9 mouse cellular contexts compared by ENCODE assay signal in the genomic region with DNA sequence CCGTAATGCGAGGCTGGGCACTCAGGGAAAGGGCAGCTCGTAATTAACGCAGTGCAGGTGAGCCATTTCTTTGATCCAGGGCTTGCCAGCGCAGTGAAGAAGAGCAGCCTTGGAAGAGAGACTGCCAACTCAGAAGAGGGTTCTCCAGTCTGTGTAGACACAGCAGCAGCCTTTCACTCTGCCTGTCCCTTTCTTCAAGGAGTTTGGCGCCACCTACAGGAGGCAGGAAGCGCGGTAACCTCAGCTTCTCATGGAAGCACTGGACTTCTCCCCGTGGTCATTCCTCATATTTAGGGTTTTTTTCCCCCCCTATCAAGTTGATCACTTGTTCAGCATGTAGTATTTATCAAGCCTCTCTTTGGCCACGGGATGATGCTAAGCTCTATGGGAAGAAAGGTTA.
DNase-seq lines count a peak whose midpoint lies in the region; ATAC-seq and TF ChIP-seq lines count a peak whose summit lies in the region.
"Had no signal": no experiment of that assay in that cellular context is flagged by ENCODE, and none has a peak within 500 bp of the region (broad histone marks: within the 10 kb centered on the region; RNA-seq: fewer than 3 reads in every experiment).

No protein-coding gene starts in this region.

- no peak overlapping the region for H3K9ac ChIP-seq in liver, postnatal 0 days (replicated peaks)
- H3K9ac ChIP-seq in neural tube, embryonic 12.5 days, result no peak overlapping the region
- H3K9ac ChIP-seq: embryonic facial prominence, embryonic 12.5 days had no signal

- H3K36me3 ChIP-seq in liver, postnatal 0 days (replicated peaks; ENCODE audit: insufficient read depth, low read length), result no peaks in the 10 kb centered on the region
- no peaks in the 10 kb centered on the region for H3K36me3 ChIP-seq in neural tube, embryonic 12.5 days
- H3K36me3 ChIP-seq: embryonic facial prominence, embryonic 12.5 days had no signal

- H3K4me2 ChIP-seq in liver, postnatal 0 days (ENCODE audit: low read depth, low read length), result no peak overlapping the region
- H3K4me2 ChIP-seq in neural tube, embryonic 12.5 days (replicated peaks), result no peak overlapping the region
- H3K4me2 ChIP-seq: embryonic facial prominence, embryonic 12.5 days had no signal

- no peaks in the 10 kb centered on the region for H3K9me3 ChIP-seq in liver, postnatal 0 days (ENCODE audit: low read length)
- H3K9me3 ChIP-seq in neural tube, embryonic 12.5 days, result no peaks in the 10 kb centered on the region
- H3K9me3 ChIP-seq: embryonic facial prominence, embryonic 12.5 days had no signal

- ATAC-seq in liver, postnatal 0 days, result no peak
- ATAC-seq in neural tube, embryonic 12.5 days (ENCODE audit: low FRiP score, low read depth), result peak; percentile 50; the same call in 1 of the 2 replicates

- no peak for TF ChIP-seq EP300 in liver, postnatal 0 days (IDR thresholded peaks at IDR 0.05; ENCODE audit: low read depth)

- peak; percentile 87 for TF ChIP-seq CTCF in liver, postnatal 0 days (IDR thresholded peaks at IDR 0.05; ENCODE audit: low read depth)

- H3K4me3 ChIP-seq in liver, postnatal 0 days (ENCODE audit: low read depth, low read length), result no peak overlapping the region
- H3K4me3 ChIP-seq in neural tube, embryonic 12.5 days, result no peak overlapping the region
- H3K4me3 ChIP-seq: embryonic facial prominence, embryonic 12.5 days had no signal

- H3K4me1 ChIP-seq in liver, postnatal 0 days (ENCODE audit: insufficient read depth), result peaks cover 3% of the 10 kb centered on the region
- H3K4me1 ChIP-seq in neural tube, embryonic 12.5 days, result peaks cover 14% of the 10 kb centered on the region
- H3K4me1 ChIP-seq: embryonic facial prominence, embryonic 12.5 days had no signal

- no peak overlapping the region for H3K27ac ChIP-seq in liver, postnatal 0 days (ENCODE audit: low read depth)
- no peak overlapping the region for H3K27ac ChIP-seq in neural tube, embryonic 12.5 days
- H3K27ac ChIP-seq: embryonic facial prominence, embryonic 12.5 days had no signal

- H3K27me3 ChIP-seq in liver, postnatal 0 days (ENCODE audit: insufficient read depth, low read length), result no peaks in the 10 kb centered on the region
- no peaks in the 10 kb centered on the region for H3K27me3 ChIP-seq in neural tube, embryonic 12.5 days (replicated peaks)
- H3K27me3 ChIP-seq: embryonic facial prominence, embryonic 12.5 days had no signal

- 27% methylated on average over 10 of the region's 10 CpGs for WGBS in liver, postnatal 0 days (ENCODE audit: insufficient replicate concordance)
- WGBS in neural tube, embryonic 12.5 days, result 24% methylated on average over 10 of the region's 10 CpGs

- DNase-seq in 416B (ENCODE audit: low read depth), result peak; percentile 46
- DNase-seq in adrenal gland, adult 8-10 months, result peak; percentile 60
- DNase-seq in embryo, embryonic 11 days, result peak; percentile 90
- DNase-seq in heart, adult 8-10 months (ENCODE audit: low spot score), result peak; percentile 53
- DNase-seq in kidney, postnatal 14 days, result peak; percentile 76
- DNase-seq in liver, postnatal 0 days, result peak; percentile 70
- peak; percentile 74 for DNase-seq in testis, postnatal 14 days (ENCODE audit: low spot score)
